Mouse (Mus musculus) liver, postnatal 0 days (tissue): ENCODE results near the gene Epb41l3. TPM values are rescaled to one million over a fixed set of nuclear protein-coding genes. Genes with fewer than 3 reads are reported as not detected.
A peak's percentile ranks its signal among the peaks of the same experiment; 100 is the strongest.

ENCODE experiments used
- ATAC-seq: fragments of 200-750 bp; cut with Nextera tagmentation; 2 replicates; pipeline ENCODE4 v1.8.0; 2017; ENCODE audit warnings: mild to moderate bottlenecking, moderate library complexity
- DNase-seq: peaks from one replicate; pipeline ENCODE4 v3.0.0-alpha.2; 2016
- H3K27ac ChIP-seq: fragments of 300-500 bp; sonication (generic); 2 replicates; pipeline ENCODE4 v1.5.1; 2014; ENCODE audit warnings: antibody characterized with exemption, moderate library complexity, mild to moderate bottlenecking, low read depth
- H3K27me3 ChIP-seq: fragments of 300-500 bp; sonication (generic); 2 replicates; pipeline ENCODE4 v1.6.1; 2014; ENCODE audit warnings: low read length, control low read depth, mixed read lengths; ENCODE audit not compliant: insufficient read depth
- H3K36me3 ChIP-seq: fragments of 300-500 bp; sonication (generic); replicated peaks from 2 replicates; pipeline ENCODE4 v1.6.1; 2014; ENCODE audit warnings: mild to moderate bottlenecking, control low read depth, low read length, moderate library complexity, mixed read lengths; ENCODE audit not compliant: insufficient read depth
- H3K4me1 ChIP-seq: fragments of 300-500 bp; sonication (generic); 2 replicates; pipeline ENCODE4 v1.6.1; 2014; ENCODE audit warnings: antibody characterized with exemption, mild to moderate bottlenecking, control low read depth; ENCODE audit not compliant: insufficient read depth
- H3K4me2 ChIP-seq: fragments of 300-500 bp; sonication (generic); 2 replicates; pipeline ENCODE4 v1.6.1; 2014; ENCODE audit warnings: low read depth, mild to moderate bottlenecking, low read length, moderate library complexity, mixed read lengths
- H3K4me3 ChIP-seq: fragments of 300-500 bp; sonication (generic); 2 replicates; pipeline ENCODE4 v1.5.1; 2014; ENCODE audit warnings: low read depth, low read length
- H3K9ac ChIP-seq: fragments of 300-500 bp; sonication (generic); replicated peaks from 2 replicates; pipeline ENCODE4 v1.6.1; 2014; ENCODE audit warnings: mild to moderate bottlenecking, moderate library complexity
- H3K9me3 ChIP-seq: fragments of 300-500 bp; sonication (generic); 2 replicates; pipeline ENCODE4 v1.6.1; 2016; ENCODE audit warnings: mild to moderate bottlenecking, control low read depth, low read length, mixed read lengths
- CTCF ChIP-seq: sonication (generic); IDR thresholded peaks from 2 replicates; pipeline ENCODE4 v1.5.1; 2016; ENCODE audit warnings: antibody characterized with exemption, low read depth
- EP300 ChIP-seq: IDR thresholded peaks from 2 replicates; pipeline ENCODE4 v1.6.1; 2016; ENCODE audit warnings: antibody characterized with exemption, low read depth, mild to moderate bottlenecking
- WGBS: fragments of 180-500 bp; shearing (Covaris S2); extraction: QIAGEN DNeasy Blood & Tissue Kit; methylation state at CpG from one replicate; pipeline ENCODE4 v1.1.7; 2014; ENCODE audit not compliant: insufficient replicate concordance; 5-methylcytosine and 5-hydroxymethylcytosine counted together
- polyA plus RNA-seq: library from polyadenylated mRNA; unstranded; fragments of >200 nt; fragmentation: Nextera tagmentation; extraction: Ambion mirVana; gene quantifications from 2 replicates; pipeline ENCODE4 v1.2.1, GENCODE M21; 2015

Epb41l3 gene
- polyA plus RNA-seq, 1 experiment from 2014 or later = 4.9 TPM

DNA sequence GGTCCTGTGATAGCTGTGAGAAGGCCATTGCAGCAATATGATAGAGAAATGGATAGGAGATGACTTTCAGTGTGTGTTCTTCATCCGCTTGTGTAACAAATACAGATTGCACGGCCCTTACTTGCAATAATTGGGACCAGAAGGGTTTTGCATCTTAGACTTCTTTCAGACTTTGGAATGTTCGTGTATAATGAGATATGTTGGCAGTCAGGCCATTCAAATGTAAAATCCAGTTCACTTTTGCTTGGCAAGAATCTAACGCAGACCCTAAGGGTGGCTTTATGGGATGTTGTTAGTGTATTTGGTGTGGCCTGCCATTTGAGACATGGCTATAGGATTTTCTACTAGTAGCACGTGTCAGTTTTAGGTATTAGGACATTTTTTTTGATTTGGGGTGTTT, 102.5 kb downstream of the Epb41l3 start:
- Histone ChIP-seq H3K27ac (no peak overlapping the region), H3K4me3 (no peak overlapping the region), H3K4me1 (no peaks in the 10 kb centered on the region), H3K36me3 (no peaks in the 10 kb centered on the region), H3K9ac (no peak overlapping the region), H3K27me3 (no peaks in the 10 kb centered on the region), H3K9me3 (no peaks in the 10 kb centered on the region), H3K4me2 (no peak overlapping the region)
- no peak for ATAC-seq
- no peak for DNase-seq
- TF ChIP-seq EP300 = no peak
- no peak for TF ChIP-seq CTCF
- 70% methylated on average over 5 of the region's 5 CpGs for WGBS

DNA sequence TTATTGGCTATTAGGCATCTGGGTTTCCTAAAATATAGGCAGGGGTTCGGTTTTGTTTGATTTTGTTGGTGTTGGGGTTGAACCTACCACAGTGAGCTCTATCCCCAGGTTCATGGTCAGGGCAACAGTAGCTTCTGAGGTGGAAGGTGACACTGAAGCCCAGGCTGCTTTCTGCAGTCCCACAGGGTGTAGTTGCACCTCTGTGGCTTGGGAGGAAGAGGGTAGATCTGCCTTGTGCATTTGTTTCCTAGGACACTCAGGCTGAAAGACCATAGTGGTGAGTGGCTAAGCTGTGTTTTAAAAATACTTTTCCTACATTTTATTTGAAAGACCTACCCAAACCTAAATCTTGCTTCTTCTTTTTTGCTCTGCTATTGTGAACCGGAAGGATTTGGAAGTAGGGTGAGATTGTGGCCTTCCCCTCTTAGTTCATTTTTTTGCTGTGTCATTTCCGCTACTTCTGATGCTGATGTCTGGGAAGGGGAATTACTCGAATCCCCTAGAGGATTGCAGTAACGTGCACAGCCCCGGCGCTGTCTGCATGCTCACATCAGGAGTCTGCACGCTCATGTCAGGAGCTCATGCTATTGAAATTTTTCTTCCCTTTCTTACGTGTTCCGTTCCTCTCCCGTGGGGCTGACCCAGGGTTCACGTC, 105.5 kb downstream of the Epb41l3 start:
- no peak overlapping the region for H3K4me2 ChIP-seq

GRCm38 (mm10) chr17:69181560-69182316, 106.3 kb downstream of the Epb41l3 start:
- H3K36me3 ChIP-seq = no peaks in the 10 kb centered on the region
- H3K27me3 ChIP-seq = no peaks in the 10 kb centered on the region
- no peaks in the 10 kb centered on the region for H3K4me1 ChIP-seq
- H3K4me2 ChIP-seq = no peak overlapping the region
- H3K4me3 ChIP-seq = no peak overlapping the region
- H3K9ac ChIP-seq = no peak overlapping the region
- peak overlapping the region; percentile 5; the same call in 1 of the 2 replicates for H3K27ac ChIP-seq
- 22% methylated on average over 7 of the region's 7 CpGs for WGBS
- no peak for ATAC-seq
- no peak for DNase-seq
- TF ChIP-seq CTCF = no peak
- TF ChIP-seq EP300 = no peak
- no peaks in the 10 kb centered on the region for H3K9me3 ChIP-seq

More for the DNA sequence above, 105.5 kb downstream of the Epb41l3 start:
- Histone ChIP-seq H3K27me3 (no peaks in the 10 kb centered on the region), H3K9ac (no peak overlapping the region), H3K4me3 (no peak overlapping the region), H3K27ac (peak overlapping the region; percentile 5; the same call in 1 of the 2 replicates), H3K4me1 (no peaks in the 10 kb centered on the region), H3K9me3 (no peaks in the 10 kb centered on the region), H3K36me3 (no peaks in the 10 kb centered on the region)
- peak; percentile 53; the same call in 1 of the 2 replicates for ATAC-seq
- TF ChIP-seq EP300 (no peak), CTCF (no peak)
- 15% methylated on average over 12 of the region's 12 CpGs for WGBS
- no peak for DNase-seq

- H3K36me3 ChIP-seq = no peaks in the 10 kb centered on the region
- no peaks in the 10 kb centered on the region for H3K9me3 ChIP-seq
- no peak overlapping the region for H3K9ac ChIP-seq
- no peaks in the 10 kb centered on the region for H3K4me1 ChIP-seq
- H3K27ac ChIP-seq = no peak overlapping the region
- no peak overlapping the region for H3K4me3 ChIP-seq
- no peak for TF ChIP-seq EP300
- TF ChIP-seq CTCF = no peak
- ATAC-seq (no peak), DNase-seq (no peak)
- WGBS = 72% methylated on average over 3 of the region's 3 CpGs
- no peaks in the 10 kb centered on the region for H3K27me3 ChIP-seq
- H3K4me2 ChIP-seq = no peak overlapping the region
These were observed 112.3 kb downstream of the Epb41l3 start for GRCm38 (mm10) chr17:69187794-69188193.

GRCm38 (mm10) chr17:69192863-69193493, 117.5 kb downstream of the Epb41l3 start:
- Histone ChIP-seq H3K4me3 (no peak overlapping the region), H3K9me3 (no peaks in the 10 kb centered on the region), H3K27ac (no peak overlapping the region), H3K4me1 (no peaks in the 10 kb centered on the region), H3K27me3 (no peaks in the 10 kb centered on the region), H3K4me2 (no peak overlapping the region), H3K9ac (no peak overlapping the region), H3K36me3 (no peaks in the 10 kb centered on the region)
- WGBS = 22% methylated on average over 2 of the region's 2 CpGs
- TF ChIP-seq EP300 = no peak
- no peak for TF ChIP-seq CTCF
- no peak for DNase-seq
- ATAC-seq = peak; percentile 51; the same call in 1 of the 2 replicates

GRCm38 (mm10) chr17:69194599-69194998, 119.1 kb downstream of the Epb41l3 start:
- Histone ChIP-seq H3K4me1 (no peaks in the 10 kb centered on the region), H3K4me2 (no peak overlapping the region), H3K27ac (no peak overlapping the region), H3K27me3 (no peaks in the 10 kb centered on the region), H3K4me3 (no peak overlapping the region), H3K9ac (no peak overlapping the region), H3K36me3 (no peaks in the 10 kb centered on the region), H3K9me3 (no peaks in the 10 kb centered on the region)
- DNase-seq (no peak), ATAC-seq (no peak)
- TF ChIP-seq EP300 (no peak), CTCF (no peak)
- WGBS = 59% methylated on average over 3 of the region's 3 CpGs
